Mouse (Mus musculus) bone marrow macrophage, adult 2 months (primary cell): Measurements from ENCODE around the gene Uba2.

Experiments
- CTCF ChIP-seq: IDR thresholded peaks from 2 replicates; pipeline ENCODE4 v1.5.1; 2012; ENCODE audit warnings: low read depth, mild to moderate bottlenecking, low read length, moderate library complexity
- POLR2A ChIP-seq: IDR thresholded peaks from 2 replicates; pipeline ENCODE4 v1.6.1; 2012; ENCODE audit warnings: mild to moderate bottlenecking, low read depth, low read length, borderline replicate concordance

GRCm38 (mm10) chr7:34094911-34095481, 74.4 kb downstream of the Uba2 start, which contains the start of gene Scgb1b30:
- TF ChIP-seq CTCF (no peak), POLR2A (no peak)
